ENCODE assay signal across 8 mouse cellular contexts in genomic region chr10:117570971-117571861, GRCm38 (mm10). TPM values are rescaled to one million over a fixed set of nuclear protein-coding genes. Genes with fewer than 3 reads are reported as not detected.
DNase-seq lines count a peak whose midpoint lies in the region; ATAC-seq lines count a peak whose summit lies in the region.

No protein-coding gene starts in this region.

- peak; percentile 33 for DNase-seq in CD4-positive helper T cell, adult 2 months (ENCODE audit: low read depth, low spot score)
- peak; percentile 25 for DNase-seq in NIH3T3 (ENCODE audit: low read depth)
- DNase-seq in heart, postnatal 14 days, result peak; percentile 19 to 45
- DNase-seq in kidney, postnatal 25 days, result peak; percentile 38 to 47
- peak; percentile 42 for DNase-seq in lung, postnatal 14 days
- peak; percentile 23 for DNase-seq in right cerebral cortex, postnatal 25 days
- no peak for DNase-seq in spleen, adult 12 weeks (ENCODE audit: low spot score)

- peak overlapping the region; percentile 51; the same call in 1 of the 2 replicates for H3K27ac ChIP-seq in embryonic facial prominence, embryonic 15.5 days (replicated peaks)

- H3K36me3 ChIP-seq in embryonic facial prominence, embryonic 15.5 days, result no peaks in the 10 kb centered on the region

- peak overlapping the region; percentile 61 for H3K4me2 ChIP-seq in embryonic facial prominence, embryonic 15.5 days (replicated peaks)

- H3K4me3 ChIP-seq in embryonic facial prominence, embryonic 15.5 days (replicated peaks), result peak overlapping the region; percentile 35

- peak overlapping the region; percentile 16 for H3K9ac ChIP-seq in embryonic facial prominence, embryonic 15.5 days

- H3K9me3 ChIP-seq in embryonic facial prominence, embryonic 15.5 days (replicated peaks), result no peaks in the 10 kb centered on the region

- intact Hi-C loops in heart, postnatal 14 days (cut with DNase I), result no loop called here

- H3K27me3 ChIP-seq in embryonic facial prominence, embryonic 15.5 days, result peaks cover 13% of the 10 kb centered on the region

- H3K4me1 ChIP-seq in embryonic facial prominence, embryonic 15.5 days, result peaks cover 16% of the 10 kb centered on the region

- WGBS in embryonic facial prominence, embryonic 15.5 days, result under 1% methylated on average over 27 of the region's 27 CpGs

- ATAC-seq in embryonic facial prominence, embryonic 15.5 days (ENCODE audit: insufficient number of reproducible peaks, low FRiP score, low TSS enrichment, low read depth), result peak; percentile 27; the same call in 1 of the 2 replicates

RNA-seq across cellular contexts. Expression of gene Cpm, which starts 58.1 kb away (rescaled TPM):
- 60.5 and 68.7 TPM in 2 replicates for polyA plus RNA-seq in embryonic facial prominence, embryonic 15.5 days (2015; fragmentation: Nextera tagmentation; extraction: Ambion mirVana)
- 1 to 10 TPM; 5.1 to 5.3 TPM for total RNA-seq in heart, postnatal 14 days (2021)
